Mouse (Mus musculus): ENCODE measurements around the gene Tifa. TPM values are rescaled to one million over a fixed set of nuclear protein-coding genes. Genes with fewer than 3 reads are reported as not detected.

Gene Tifa
- 0.18 TPM for polyA plus RNA-seq (2012; fragmentation: generic; extraction: Trizol)
- long read RNA-seq, experiment 1, partial matches to known transcripts = 0 of 5 reads
- long read RNA-seq, experiment 1, other reads (novel, unspliced or antisense) = 2 of 5 reads
- long read RNA-seq, experiment 2, partial matches to known transcripts = 0 of 8 reads
- long read RNA-seq, experiment 2, other reads (novel, unspliced or antisense) = 4 of 8 reads

GRCm38 (mm10) chr3:127789500-127790191 is at the start of gene Tifa:
Gene Tifa (plus strand): TSS chr3:127789805.
- H3K27me3 ChIP-seq (ENCODE audit: control insufficient read depth, insufficient read depth, insufficient read length) = no peaks in the 10 kb centered on the region
- H3K36me3 ChIP-seq (ENCODE audit: control insufficient read depth, insufficient read depth) = no peaks in the 10 kb centered on the region
- H3K79me2 ChIP-seq (ENCODE audit: control insufficient read depth, insufficient read depth) = no peaks in the 10 kb centered on the region
- no peak for TF ChIP-seq FOSL1 (IDR thresholded peaks at IDR 0.05; ENCODE audit: insufficient read depth, low read length, poor library complexity, severe bottlenecking)
- TF ChIP-seq MYOG (IDR thresholded peaks at IDR 0.05; ENCODE audit: control insufficient read depth, extremely low read depth, insufficient read length) = no peak
- no peak for TF ChIP-seq CEBPB (IDR thresholded peaks at IDR 0.05; ENCODE audit: low read depth)
- no peak for TF ChIP-seq MYOD1 (IDR thresholded peaks at IDR 0.05; ENCODE audit: control insufficient read depth, insufficient read length, low read depth)
- no peak for TF ChIP-seq USF1 (IDR thresholded peaks at IDR 0.05; ENCODE audit: low read depth)
- no peak for TF ChIP-seq CTCF (IDR thresholded peaks at IDR 0.05; ENCODE audit: control insufficient read depth, insufficient read depth, insufficient read length)
- TF ChIP-seq MAX (IDR thresholded peaks at IDR 0.05) = no peak
- peak within 1 kb of the TSS; percentile 35 for H3ac ChIP-seq (ENCODE audit: control insufficient read depth, insufficient read length, low read depth)
- H3K79me3 ChIP-seq (ENCODE audit: low read depth) = no peaks in the 10 kb centered on the region
- no peak within 1 kb of the TSS for H3K4me3 ChIP-seq (ENCODE audit: insufficient read depth, poor library complexity, severe bottlenecking)

- no peaks in the 10 kb centered on the region for H3K36me3 ChIP-seq (ENCODE audit: control insufficient read depth, insufficient read depth)
- H3K79me3 ChIP-seq (ENCODE audit: low read depth) = no peaks in the 10 kb centered on the region
- TF ChIP-seq CTCF (IDR thresholded peaks at IDR 0.05; ENCODE audit: control insufficient read depth, insufficient read depth, insufficient read length) = no peak
- no peak for TF ChIP-seq MYOG (IDR thresholded peaks at IDR 0.05; ENCODE audit: control insufficient read depth, extremely low read depth, insufficient read length)
- TF ChIP-seq MAX (IDR thresholded peaks at IDR 0.05) = no peak
- TF ChIP-seq CEBPB (IDR thresholded peaks at IDR 0.05; ENCODE audit: low read depth) = no peak
- no peak for TF ChIP-seq FOSL1 (IDR thresholded peaks at IDR 0.05; ENCODE audit: insufficient read depth, low read length, poor library complexity, severe bottlenecking)
- no peaks in the 10 kb centered on the region for H3K79me2 ChIP-seq (ENCODE audit: control insufficient read depth, insufficient read depth)
- H3ac ChIP-seq (ENCODE audit: control insufficient read depth, insufficient read length, low read depth) = no peak overlapping the region
- no peak overlapping the region for H3K4me3 ChIP-seq (ENCODE audit: insufficient read depth, poor library complexity, severe bottlenecking)
- no peaks in the 10 kb centered on the region for H3K27me3 ChIP-seq (ENCODE audit: control insufficient read depth, insufficient read depth, insufficient read length)
Measured at GRCm38 (mm10) chr3:127741473-127741872, 48.1 kb upstream of the Tifa start.

- H3K27me3 ChIP-seq (ENCODE audit: control insufficient read depth, insufficient read depth, insufficient read length) = no peaks in the 10 kb centered on the region
- no peaks in the 10 kb centered on the region for H3K36me3 ChIP-seq (ENCODE audit: control insufficient read depth, insufficient read depth)
- no peaks in the 10 kb centered on the region for H3K79me3 ChIP-seq (ENCODE audit: low read depth)
- H3ac ChIP-seq (ENCODE audit: control insufficient read depth, insufficient read length, low read depth) = no peak overlapping the region
- no peak overlapping the region for H3K4me3 ChIP-seq (ENCODE audit: insufficient read depth, poor library complexity, severe bottlenecking)
- TF ChIP-seq CEBPB (IDR thresholded peaks at IDR 0.05; ENCODE audit: low read depth) = no peak
- TF ChIP-seq CTCF (IDR thresholded peaks at IDR 0.05; ENCODE audit: control insufficient read depth, insufficient read depth, insufficient read length) = no peak
- no peak for TF ChIP-seq USF1 (IDR thresholded peaks at IDR 0.05; ENCODE audit: low read depth)
- no peak for TF ChIP-seq MAX (IDR thresholded peaks at IDR 0.05)
- TF ChIP-seq MYOD1 (IDR thresholded peaks at IDR 0.05; ENCODE audit: control insufficient read depth, insufficient read length, low read depth) = no peak
- TF ChIP-seq MYOG (IDR thresholded peaks at IDR 0.05; ENCODE audit: control insufficient read depth, extremely low read depth, insufficient read length) = no peak
- TF ChIP-seq FOSL1 (IDR thresholded peaks at IDR 0.05; ENCODE audit: insufficient read depth, low read length, poor library complexity, severe bottlenecking) = no peak
- no peaks in the 10 kb centered on the region for H3K79me2 ChIP-seq (ENCODE audit: control insufficient read depth, insufficient read depth)
Measured at GRCm38 (mm10) chr3:127743614-127744365, 45.8 kb upstream of the Tifa start.

GRCm38 (mm10) chr3:127745504-127745903 is 44.1 kb upstream of the Tifa start:
- TF ChIP-seq MYOD1 (IDR thresholded peaks at IDR 0.05; ENCODE audit: control insufficient read depth, insufficient read length, low read depth) = no peak
- no peak for TF ChIP-seq CEBPB (IDR thresholded peaks at IDR 0.05; ENCODE audit: low read depth)
- TF ChIP-seq MYOG (IDR thresholded peaks at IDR 0.05; ENCODE audit: control insufficient read depth, extremely low read depth, insufficient read length) = no peak
- TF ChIP-seq CTCF (IDR thresholded peaks at IDR 0.05; ENCODE audit: control insufficient read depth, insufficient read depth, insufficient read length) = no peak
- no peak for TF ChIP-seq MAX (IDR thresholded peaks at IDR 0.05)
- TF ChIP-seq FOSL1 (IDR thresholded peaks at IDR 0.05; ENCODE audit: insufficient read depth, low read length, poor library complexity, severe bottlenecking) = no peak
- TF ChIP-seq USF1 (IDR thresholded peaks at IDR 0.05; ENCODE audit: low read depth) = no peak
- H3ac ChIP-seq (ENCODE audit: control insufficient read depth, insufficient read length, low read depth) = no peak overlapping the region
- H3K4me3 ChIP-seq (ENCODE audit: insufficient read depth, poor library complexity, severe bottlenecking) = no peak overlapping the region
- no peaks in the 10 kb centered on the region for H3K79me2 ChIP-seq (ENCODE audit: control insufficient read depth, insufficient read depth)
- H3K27me3 ChIP-seq (ENCODE audit: control insufficient read depth, insufficient read depth, insufficient read length) = no peaks in the 10 kb centered on the region
- H3K36me3 ChIP-seq (ENCODE audit: control insufficient read depth, insufficient read depth) = no peaks in the 10 kb centered on the region
- no peaks in the 10 kb centered on the region for H3K79me3 ChIP-seq (ENCODE audit: low read depth)

DNA sequence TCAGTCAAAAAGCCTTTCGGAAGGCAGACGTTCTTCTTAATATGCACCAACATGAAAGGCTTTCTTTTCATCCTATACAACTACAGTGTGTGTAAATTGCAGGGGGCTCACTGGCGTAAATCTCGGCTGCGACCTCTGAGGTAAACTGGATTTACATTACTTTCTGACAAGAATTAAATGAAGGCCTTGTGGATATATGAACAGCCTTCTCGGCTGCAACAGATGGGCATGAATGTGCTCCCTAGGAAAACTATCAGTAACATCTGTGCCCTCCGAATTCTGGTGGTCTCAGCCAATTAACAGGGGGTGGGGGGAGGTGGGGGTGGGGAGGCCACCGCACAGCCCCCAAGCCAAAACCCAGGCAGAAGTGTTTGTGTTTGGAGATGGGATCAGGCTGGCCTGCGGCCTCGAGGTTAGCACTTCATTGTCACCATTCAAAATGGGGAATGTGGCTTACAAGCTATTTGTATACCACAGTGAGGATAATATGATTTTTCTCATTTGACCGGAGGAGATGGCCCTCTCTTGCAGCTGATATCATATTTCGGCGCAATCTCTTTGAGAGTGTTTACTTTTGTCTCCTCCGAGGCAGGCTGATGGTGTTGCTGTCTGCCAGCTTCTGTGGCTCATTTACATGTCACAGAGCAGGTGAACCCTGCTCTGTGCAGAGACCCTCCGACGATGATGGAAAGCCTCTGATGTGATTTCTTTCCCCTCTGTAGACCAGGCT is 43.5 kb upstream of the Tifa start:
- Histone ChIP-seq H3K79me2 (ENCODE audit: control insufficient read depth, insufficient read depth) (no peaks in the 10 kb centered on the region), H3ac (ENCODE audit: control insufficient read depth, insufficient read length, low read depth) (no peak overlapping the region), H3K79me3 (ENCODE audit: low read depth) (no peaks in the 10 kb centered on the region), H3K27me3 (ENCODE audit: control insufficient read depth, insufficient read depth, insufficient read length) (no peaks in the 10 kb centered on the region), H3K36me3 (ENCODE audit: control insufficient read depth, insufficient read depth) (no peaks in the 10 kb centered on the region), H3K4me3 (ENCODE audit: insufficient read depth, poor library complexity, severe bottlenecking) (no peak overlapping the region)
- TF ChIP-seq CEBPB (IDR thresholded peaks at IDR 0.05; ENCODE audit: low read depth) (no peak), MAX (IDR thresholded peaks at IDR 0.05) (no peak), MYOG (IDR thresholded peaks at IDR 0.05; ENCODE audit: control insufficient read depth, extremely low read depth, insufficient read length) (no peak), MYOD1 (IDR thresholded peaks at IDR 0.05; ENCODE audit: control insufficient read depth, insufficient read length, low read depth) (no peak), FOSL1 (IDR thresholded peaks at IDR 0.05; ENCODE audit: insufficient read depth, low read length, poor library complexity, severe bottlenecking) (no peak), USF1 (IDR thresholded peaks at IDR 0.05; ENCODE audit: low read depth) (no peak), CTCF (IDR thresholded peaks at IDR 0.05; ENCODE audit: control insufficient read depth, insufficient read depth, insufficient read length) (no peak)
